Mouse (Mus musculus): ENCODE data around the gene Adgrg6. TPM values are rescaled to one million over a fixed set of nuclear protein-coding genes. Genes with fewer than 3 reads are reported as not detected.

Gene Adgrg6
- polyA plus RNA-seq, 1 experiment from 2014 or later = 3.0 TPM

DNA sequence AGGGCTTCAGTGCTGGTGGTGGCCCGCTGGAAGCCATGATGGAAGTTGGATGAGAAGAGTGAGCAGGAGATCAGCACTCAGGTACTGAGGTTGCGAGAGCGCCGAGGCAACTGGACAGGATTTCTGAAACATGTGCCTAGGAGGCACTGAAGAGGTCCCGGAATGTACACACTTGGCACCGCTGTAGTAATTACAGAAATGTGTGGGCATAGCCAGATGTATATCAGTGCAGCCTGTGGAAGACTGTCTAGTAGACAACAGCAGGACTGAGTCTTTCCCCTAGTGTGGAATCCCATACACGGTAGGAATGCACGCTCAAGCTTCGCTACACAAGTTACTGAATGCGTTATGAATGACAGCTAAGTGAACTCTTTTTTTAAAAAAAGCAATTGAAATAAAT lies 86.1 kb downstream of the Adgrg6 start:
- no peak overlapping the region for H3K4me3 ChIP-seq (ENCODE audit: low read depth, low read length)
- DNase-seq (ENCODE audit: low spot score) (no peak), ATAC-seq (ENCODE audit: low FRiP score) (no peak)
- no peak overlapping the region for H3K27ac ChIP-seq (ENCODE audit: low read depth, low read length)
- WGBS = 95% methylated on average over 10 of the region's 10 CpGs
- H3K9me3 ChIP-seq (ENCODE audit: control insufficient read depth, low read length) = no peaks in the 10 kb centered on the region
- no peaks in the 10 kb centered on the region for H3K27me3 ChIP-seq (ENCODE audit: control insufficient read depth, insufficient read depth, low read length)
- no peak overlapping the region for H3K9ac ChIP-seq (ENCODE audit: low read depth, low read length)
- H3K36me3 ChIP-seq (ENCODE audit: control insufficient read depth, insufficient read depth, low read length) = no peaks in the 10 kb centered on the region
- no peaks in the 10 kb centered on the region for H3K4me1 ChIP-seq (replicated peaks; ENCODE audit: control insufficient read depth, insufficient read depth, low read length)
- H3K4me2 ChIP-seq (replicated peaks; ENCODE audit: low read depth, low read length) = no peak overlapping the region

DNA sequence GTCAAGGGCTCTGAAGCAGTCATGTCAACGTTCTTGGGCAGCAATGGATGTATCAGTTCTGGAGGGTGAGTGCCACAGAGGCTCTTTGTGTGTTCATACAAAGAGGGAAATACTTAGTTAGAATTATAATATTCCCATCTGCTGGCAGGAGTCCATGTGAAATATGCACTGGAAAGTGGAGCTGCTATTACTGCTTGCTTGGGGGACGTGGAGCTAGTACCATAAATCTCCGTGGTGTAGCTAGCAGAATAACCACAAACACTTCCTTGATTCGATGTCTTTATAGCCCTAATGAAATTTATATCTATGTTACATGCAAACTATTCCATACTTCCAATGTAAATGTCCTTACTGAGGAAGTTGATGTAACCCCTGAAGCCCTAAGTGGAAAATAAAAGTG lies 91.0 kb downstream of the Adgrg6 start:
- Histone ChIP-seq H3K9ac (ENCODE audit: low read depth, low read length) (no peak overlapping the region), H3K27ac (ENCODE audit: low read depth, low read length) (no peak overlapping the region), H3K9me3 (ENCODE audit: control insufficient read depth, low read length) (no peaks in the 10 kb centered on the region), H3K27me3 (ENCODE audit: control insufficient read depth, insufficient read depth, low read length) (no peaks in the 10 kb centered on the region), H3K4me2 (replicated peaks; ENCODE audit: low read depth, low read length) (no peak overlapping the region), H3K4me1 (replicated peaks; ENCODE audit: control insufficient read depth, insufficient read depth, low read length) (no peaks in the 10 kb centered on the region), H3K36me3 (ENCODE audit: control insufficient read depth, insufficient read depth, low read length) (no peaks in the 10 kb centered on the region), H3K4me3 (ENCODE audit: low read depth, low read length) (no peak overlapping the region)
- no peak for DNase-seq (ENCODE audit: low spot score)
- 85% methylated on average over 4 of the region's 4 CpGs for WGBS
- no peak for ATAC-seq (ENCODE audit: low FRiP score)

DNA sequence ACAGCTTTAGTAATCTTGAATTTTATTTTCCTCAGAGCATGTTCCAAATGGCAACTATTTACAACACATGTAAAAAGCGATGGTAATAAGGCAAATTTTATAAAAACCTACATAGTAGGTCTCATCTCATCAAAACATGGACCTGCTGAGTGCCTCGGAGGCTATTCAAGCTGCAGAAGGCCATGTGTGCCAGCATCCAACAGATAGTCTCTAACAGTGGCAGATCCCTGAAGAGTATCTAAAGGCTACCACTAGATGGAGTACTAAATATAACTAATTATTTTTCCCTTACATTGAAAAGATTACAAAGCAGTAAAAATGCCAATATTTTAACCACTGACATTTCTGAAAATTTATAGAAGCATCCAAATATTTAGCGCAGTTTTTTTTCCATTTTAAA lies 93.6 kb downstream of the Adgrg6 start:
- H3K27ac ChIP-seq (ENCODE audit: low read depth, low read length) = no peak overlapping the region
- H3K4me3 ChIP-seq (ENCODE audit: low read depth, low read length) = no peak overlapping the region
- H3K9me3 ChIP-seq (ENCODE audit: control insufficient read depth, low read length) = no peaks in the 10 kb centered on the region
- H3K36me3 ChIP-seq (ENCODE audit: control insufficient read depth, insufficient read depth, low read length) = no peaks in the 10 kb centered on the region
- H3K9ac ChIP-seq (ENCODE audit: low read depth, low read length) = no peak overlapping the region
- DNase-seq (ENCODE audit: low spot score) = no peak
- no peak for ATAC-seq (ENCODE audit: low FRiP score)
- no peaks in the 10 kb centered on the region for H3K27me3 ChIP-seq (ENCODE audit: control insufficient read depth, insufficient read depth, low read length)
- H3K4me1 ChIP-seq (replicated peaks; ENCODE audit: control insufficient read depth, insufficient read depth, low read length) = no peaks in the 10 kb centered on the region
- no peak overlapping the region for H3K4me2 ChIP-seq (replicated peaks; ENCODE audit: low read depth, low read length)
- 37% methylated on average over 3 of the region's 3 CpGs for WGBS

DNA sequence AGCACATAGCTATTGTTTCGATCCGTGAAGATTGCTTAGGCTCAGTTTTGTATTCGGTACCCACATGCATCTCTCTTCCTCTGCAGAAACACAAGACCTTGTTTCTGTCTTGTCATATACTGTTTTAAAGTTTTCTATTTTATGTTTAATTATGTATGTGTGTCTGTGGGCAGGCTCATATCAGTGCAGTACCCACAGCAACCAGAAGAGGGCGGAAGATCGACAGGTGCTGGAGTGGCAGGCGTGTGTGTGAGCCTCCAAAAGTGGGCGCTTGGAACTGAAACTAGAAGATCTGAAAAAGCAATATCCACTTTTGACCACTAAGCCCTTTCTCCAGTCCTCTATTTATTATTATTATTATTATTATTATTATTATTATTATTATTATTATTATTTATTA lies 95.4 kb downstream of the Adgrg6 start:
- 78% methylated on average over 7 of the region's 7 CpGs for WGBS
- Histone ChIP-seq H3K27me3 (ENCODE audit: control insufficient read depth, insufficient read depth, low read length) (no peaks in the 10 kb centered on the region), H3K9me3 (ENCODE audit: control insufficient read depth, low read length) (no peaks in the 10 kb centered on the region), H3K4me1 (replicated peaks; ENCODE audit: control insufficient read depth, insufficient read depth, low read length) (no peaks in the 10 kb centered on the region), H3K4me2 (replicated peaks; ENCODE audit: low read depth, low read length) (no peak overlapping the region), H3K9ac (ENCODE audit: low read depth, low read length) (no peak overlapping the region), H3K36me3 (ENCODE audit: control insufficient read depth, insufficient read depth, low read length) (no peaks in the 10 kb centered on the region), H3K27ac (ENCODE audit: low read depth, low read length) (no peak overlapping the region), H3K4me3 (ENCODE audit: low read depth, low read length) (no peak overlapping the region)
- ATAC-seq (ENCODE audit: low FRiP score) (no peak), DNase-seq (ENCODE audit: low spot score) (peak; percentile 6)

DNA sequence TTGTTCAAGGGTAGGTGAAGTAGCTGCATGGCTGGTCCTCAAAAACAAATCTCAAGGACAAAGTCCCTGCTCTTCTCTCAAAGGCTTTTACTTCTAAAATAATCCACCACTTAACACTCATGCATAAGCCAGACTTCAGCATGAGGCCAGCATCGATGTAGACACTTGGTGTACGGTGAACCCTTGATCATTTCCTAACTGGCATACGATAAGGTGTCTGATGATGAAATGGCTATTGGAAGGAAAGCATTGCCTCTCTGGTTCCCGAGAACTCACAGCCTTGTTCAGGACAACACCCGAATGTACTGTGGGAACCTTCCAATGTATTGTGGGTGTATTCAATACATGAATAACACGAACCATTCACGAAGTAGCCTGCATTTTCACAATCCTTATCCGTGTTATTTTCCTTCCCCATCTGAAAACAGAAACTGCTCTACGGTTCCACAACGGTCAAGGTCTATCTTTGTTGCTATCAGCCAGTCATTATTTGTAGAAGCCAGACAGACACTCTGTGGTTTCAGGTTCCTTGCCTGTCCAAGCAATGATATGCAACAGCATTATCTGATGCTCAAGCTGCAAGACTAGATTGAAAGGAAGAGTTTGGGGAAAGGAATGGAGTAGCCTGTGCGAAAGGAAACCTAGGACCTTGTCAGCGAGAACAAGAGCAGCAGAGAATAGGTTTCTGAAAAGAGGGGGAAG lies 99.7 kb downstream of the Adgrg6 start:
- no peaks in the 10 kb centered on the region for H3K36me3 ChIP-seq (ENCODE audit: control insufficient read depth, insufficient read depth, low read length)
- no peak for ATAC-seq (ENCODE audit: low FRiP score)
- no peak overlapping the region for H3K27ac ChIP-seq (ENCODE audit: low read depth, low read length)
- no peak overlapping the region for H3K4me3 ChIP-seq (ENCODE audit: low read depth, low read length)
- H3K4me2 ChIP-seq (replicated peaks; ENCODE audit: low read depth, low read length) = no peak overlapping the region
- no peaks in the 10 kb centered on the region for H3K9me3 ChIP-seq (ENCODE audit: control insufficient read depth, low read length)
- no peak for DNase-seq (ENCODE audit: low spot score)
- H3K9ac ChIP-seq (ENCODE audit: low read depth, low read length) = no peak overlapping the region
- no peaks in the 10 kb centered on the region for H3K27me3 ChIP-seq (ENCODE audit: control insufficient read depth, insufficient read depth, low read length)
- WGBS = 92% methylated on average over 12 of the region's 12 CpGs
- H3K4me1 ChIP-seq (replicated peaks; ENCODE audit: control insufficient read depth, insufficient read depth, low read length) = no peaks in the 10 kb centered on the region

DNA sequence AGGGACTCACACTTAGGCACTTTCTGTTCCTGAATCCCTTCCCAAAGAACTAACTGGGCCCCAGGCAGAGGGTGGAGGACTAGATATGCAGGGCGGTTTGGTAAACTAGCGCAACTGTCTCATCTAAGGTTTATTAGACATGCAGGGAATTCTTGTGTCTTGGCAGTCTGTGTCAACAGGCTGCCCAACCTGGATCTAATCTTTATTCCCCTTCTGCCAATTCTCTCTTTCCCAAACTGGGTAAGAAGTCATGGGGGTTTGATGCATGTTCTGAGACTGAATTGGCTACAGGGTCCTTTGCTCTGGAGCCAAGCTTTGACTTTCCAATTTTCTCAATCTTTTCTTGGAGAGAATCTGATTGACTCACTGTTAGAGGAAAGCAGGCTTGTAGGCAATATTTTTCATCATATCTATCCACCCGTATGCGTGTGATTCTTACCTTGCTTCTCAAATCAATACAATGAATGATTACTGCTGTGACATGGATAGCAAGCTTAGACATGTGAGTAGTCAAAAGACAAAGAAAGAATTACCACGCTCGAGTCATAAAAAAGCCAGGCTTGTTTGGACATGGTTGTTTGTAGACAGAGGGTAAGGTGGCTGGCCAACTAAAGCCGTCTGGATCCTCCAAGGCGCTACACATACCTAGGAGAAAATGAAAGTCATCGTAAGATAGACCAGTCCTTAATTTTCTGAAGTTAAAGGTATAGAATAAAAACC lies 104.4 kb downstream of the Adgrg6 start:
- no peak overlapping the region for H3K9ac ChIP-seq (ENCODE audit: low read depth, low read length)
- 93% methylated on average over 9 of the region's 9 CpGs for WGBS
- ATAC-seq (ENCODE audit: low FRiP score) (no peak), DNase-seq (ENCODE audit: low spot score) (no peak)
- no peak overlapping the region for H3K4me3 ChIP-seq (ENCODE audit: low read depth, low read length)
- H3K9me3 ChIP-seq (ENCODE audit: control insufficient read depth, low read length) = no peaks in the 10 kb centered on the region
- no peaks in the 10 kb centered on the region for H3K4me1 ChIP-seq (replicated peaks; ENCODE audit: control insufficient read depth, insufficient read depth, low read length)
- no peaks in the 10 kb centered on the region for H3K36me3 ChIP-seq (ENCODE audit: control insufficient read depth, insufficient read depth, low read length)
- no peak overlapping the region for H3K27ac ChIP-seq (ENCODE audit: low read depth, low read length)
- no peak overlapping the region for H3K4me2 ChIP-seq (replicated peaks; ENCODE audit: low read depth, low read length)
- H3K27me3 ChIP-seq (ENCODE audit: control insufficient read depth, insufficient read depth, low read length) = no peaks in the 10 kb centered on the region

DNA sequence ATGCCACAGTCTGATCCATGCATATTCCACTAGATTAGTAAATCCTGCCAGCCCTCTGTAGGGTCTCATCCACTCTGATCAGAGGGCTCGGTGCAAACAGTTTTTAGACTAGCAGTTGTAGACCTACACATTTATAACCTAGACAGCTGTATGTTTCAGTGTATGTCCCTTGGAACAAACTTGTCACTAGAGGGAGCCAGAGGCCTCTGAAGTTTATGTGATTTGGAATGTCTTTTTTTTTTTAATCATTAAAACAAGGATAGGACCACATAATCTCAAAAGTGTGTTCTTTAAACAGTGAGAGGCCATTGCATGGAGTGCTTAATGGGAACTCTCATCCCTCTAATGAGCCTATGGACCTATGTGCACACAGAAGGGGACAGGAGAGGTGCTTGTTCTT lies 141.4 kb downstream of the Adgrg6 start:
- 75% methylated on average over 1 of the region's 1 CpGs for WGBS
- no peaks in the 10 kb centered on the region for H3K27me3 ChIP-seq (ENCODE audit: control insufficient read depth, insufficient read depth, low read length)
- ATAC-seq (ENCODE audit: low FRiP score) (no peak), DNase-seq (ENCODE audit: low spot score) (peak; percentile 49)
- no peak overlapping the region for H3K9ac ChIP-seq (ENCODE audit: low read depth, low read length)
- no peaks in the 10 kb centered on the region for H3K4me1 ChIP-seq (replicated peaks; ENCODE audit: control insufficient read depth, insufficient read depth, low read length)
- H3K4me2 ChIP-seq (replicated peaks; ENCODE audit: low read depth, low read length) = no peak overlapping the region
- H3K27ac ChIP-seq (ENCODE audit: low read depth, low read length) = no peak overlapping the region
- H3K36me3 ChIP-seq (ENCODE audit: control insufficient read depth, insufficient read depth, low read length) = no peaks in the 10 kb centered on the region
- H3K4me3 ChIP-seq (ENCODE audit: low read depth, low read length) = no peak overlapping the region
- H3K9me3 ChIP-seq (ENCODE audit: control insufficient read depth, low read length) = peaks cover 5% of the 10 kb centered on the region; the same call in 1 of the 2 replicates

DNA sequence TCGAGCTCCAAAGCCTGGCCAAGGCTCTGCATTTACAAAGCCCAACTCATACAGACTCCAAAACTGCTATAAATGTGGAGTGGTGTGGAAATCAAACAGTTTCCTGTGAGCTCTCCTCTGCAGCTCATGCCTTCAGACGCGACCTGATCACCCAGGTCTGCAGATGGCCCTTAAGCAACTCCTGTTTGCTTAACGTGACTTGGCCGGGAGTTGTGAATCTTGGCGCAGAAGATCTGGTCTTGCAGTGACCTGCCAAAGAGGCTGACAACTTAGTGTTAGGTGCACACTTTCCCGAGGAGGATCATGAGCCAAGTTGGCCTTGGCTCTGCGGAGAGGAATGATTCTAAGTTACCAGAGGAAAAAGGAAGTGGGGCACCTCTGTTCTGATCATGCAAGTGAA lies 143.7 kb downstream of the Adgrg6 start:
- H3K27me3 ChIP-seq (ENCODE audit: control insufficient read depth, insufficient read depth, low read length) = no peaks in the 10 kb centered on the region
- no peak for ATAC-seq (ENCODE audit: low FRiP score)
- 88% methylated on average over 8 of the region's 8 CpGs for WGBS

DNA sequence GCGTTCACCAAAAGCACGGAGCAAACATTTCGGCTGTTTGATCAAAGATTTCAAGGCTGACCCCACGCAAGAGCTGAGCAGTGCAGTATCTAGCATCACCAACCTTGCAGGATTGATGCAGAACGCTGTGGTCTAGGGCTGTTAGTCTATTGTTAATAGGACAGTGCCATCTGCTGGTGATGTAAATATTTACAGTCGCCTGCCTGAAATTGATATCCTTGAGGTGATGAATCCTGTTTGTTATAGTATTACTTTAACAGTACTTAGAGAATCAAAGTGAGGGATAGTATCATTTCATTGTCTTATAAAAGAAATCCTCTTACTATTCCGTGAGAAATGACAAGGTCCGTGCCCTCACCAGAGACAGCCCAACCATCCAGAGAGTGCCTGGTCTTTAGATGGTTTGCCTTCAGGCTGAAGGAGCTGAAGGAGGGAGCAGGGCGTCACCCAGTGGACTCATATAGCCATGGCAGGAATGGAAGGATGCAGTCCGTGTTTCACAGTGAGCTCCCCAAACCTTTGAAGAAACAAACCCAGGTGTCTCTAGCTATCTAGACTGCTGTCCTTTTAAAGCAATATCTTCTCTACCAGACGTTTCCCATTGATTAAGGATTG lies 154.3 kb downstream of the Adgrg6 start:
- no peaks in the 10 kb centered on the region for H3K4me1 ChIP-seq (replicated peaks; ENCODE audit: control insufficient read depth, insufficient read depth, low read length)
- DNase-seq (ENCODE audit: low spot score) (peak; percentile 83), ATAC-seq (ENCODE audit: low FRiP score) (peak; percentile 95)
- no peak overlapping the region for H3K9ac ChIP-seq (ENCODE audit: low read depth, low read length)
- H3K9me3 ChIP-seq (ENCODE audit: control insufficient read depth, low read length) = no peaks in the 10 kb centered on the region
- no peak overlapping the region for H3K27ac ChIP-seq (ENCODE audit: low read depth, low read length)
- H3K4me3 ChIP-seq (ENCODE audit: low read depth, low read length) = no peak overlapping the region
- no peak overlapping the region for H3K4me2 ChIP-seq (replicated peaks; ENCODE audit: low read depth, low read length)
- H3K36me3 ChIP-seq (ENCODE audit: control insufficient read depth, insufficient read depth, low read length) = no peaks in the 10 kb centered on the region
- 12% methylated on average over 11 of the region's 11 CpGs for WGBS
- no peaks in the 10 kb centered on the region for H3K27me3 ChIP-seq (ENCODE audit: control insufficient read depth, insufficient read depth, low read length)

More for the DNA sequence above, 143.7 kb downstream of the Adgrg6 start:
- H3K9ac ChIP-seq (ENCODE audit: low read depth, low read length) = no peak overlapping the region
- no peak overlapping the region for H3K27ac ChIP-seq (ENCODE audit: low read depth, low read length)
- H3K4me1 ChIP-seq (replicated peaks; ENCODE audit: control insufficient read depth, insufficient read depth, low read length) = no peaks in the 10 kb centered on the region
- H3K4me2 ChIP-seq (replicated peaks; ENCODE audit: low read depth, low read length) = no peak overlapping the region
- no peaks in the 10 kb centered on the region for H3K36me3 ChIP-seq (ENCODE audit: control insufficient read depth, insufficient read depth, low read length)
- H3K4me3 ChIP-seq (ENCODE audit: low read depth, low read length) = no peak overlapping the region
- H3K9me3 ChIP-seq (ENCODE audit: control insufficient read depth, low read length) = no peaks in the 10 kb centered on the region
- no peak for DNase-seq (ENCODE audit: low spot score)
